Mouse (Mus musculus) hematopoietic multipotent progenitor cell, adult 10-12 weeks (in vitro differentiated cells): ENCODE measurements around the gene Cavin1. TPM values are rescaled to one million over a fixed set of nuclear protein-coding genes. Genes with fewer than 3 reads are reported as not detected.

Source experiments
- polyA plus RNA-seq: library from polyadenylated mRNA; stranded (reverse); fragments of >175 nt; gene quantifications from 2 replicates; pipeline ENCODE4 v1.2.3, GENCODE M21; 2012; ENCODE audit warnings: low replicate concordance

Gene Cavin1
- polyA plus RNA-seq, result 0.99 and 2.9 TPM in 2 replicates

GRCm38 (mm10) chr11:100970557-100970937 lies at the start of gene Cavin1:
TSS of gene Cavin1 (minus strand) at chr11:100970887.

GRCm38 (mm10) chr11:101009046-101009887 lies 38.6 kb upstream of the Cavin1 start, which contains the start of gene Atp6v0a1:
TSS of gene Atp6v0a1 (plus strand) at chr11:101009452.

GRCm38 (mm10) chr11:100939512-100940151 lies 31.1 kb downstream of the Cavin1 start, which contains the start of gene Stat3:
TSS of gene Stat3 (minus strand) at chr11:100939540.

Other genes starting within 250 kb of the Cavin1 start
- 333 and 444 TPM in 2 replicates for gene Rab5c, start 232.7 kb downstream of the Cavin1 start, polyA plus RNA-seq
- 1.9 and 2.0 TPM in 2 replicates for gene Kcnh4, start 210.9 kb downstream of the Cavin1 start, polyA plus RNA-seq
- not detected in 2 replicates for gene Hcrt, start 208.0 kb downstream of the Cavin1 start, polyA plus RNA-seq
- 10.9 and 12.2 TPM in 2 replicates for gene Ghdc, start 199.9 kb downstream of the Cavin1 start, polyA plus RNA-seq
- 50.6 and 56.2 TPM in 2 replicates for gene Stat5b, start 120.2 kb downstream of the Cavin1 start, polyA plus RNA-seq
- 23.5 and 32.6 TPM in 2 replicates for gene Stat5a, start 111.5 kb downstream of the Cavin1 start, polyA plus RNA-seq
- 79.6 and 120 TPM in 2 replicates for gene Stat3, start 31.3 kb downstream of the Cavin1 start, polyA plus RNA-seq
- 44.2 and 52.4 TPM in 2 replicates for gene Atp6v0a1, start 38.6 kb upstream of the Cavin1 start, polyA plus RNA-seq
- gene Naglu, start 99.1 kb upstream of the Cavin1 start, polyA plus RNA-seq, result 14.9 and 32.1 TPM in 2 replicates
- 2.1 and 2.3 TPM in 2 replicates for gene Hsd17b1, start 107.5 kb upstream of the Cavin1 start, polyA plus RNA-seq
- gene Coasy, start 111.7 kb upstream of the Cavin1 start, polyA plus RNA-seq, result 20.7 and 25.1 TPM in 2 replicates
- gene Mlx, start 116.4 kb upstream of the Cavin1 start, polyA plus RNA-seq, result 17.8 and 27.4 TPM in 2 replicates
- 4.1 and 8.0 TPM in 2 replicates for gene Psmc3ip, start 124.5 kb upstream of the Cavin1 start, polyA plus RNA-seq
- gene Retreg3, start 149.0 kb upstream of the Cavin1 start, polyA plus RNA-seq, result 20.0 and 29.0 TPM in 2 replicates
- 38.0 and 72.6 TPM in 2 replicates for gene Tubg1, start 149.1 kb upstream of the Cavin1 start, polyA plus RNA-seq
- gene Tubg2, start 185.0 kb upstream of the Cavin1 start, polyA plus RNA-seq, result 9.0 and 11.8 TPM in 2 replicates
- 0.79 and 2.3 TPM in 2 replicates for gene Cntnap1, start 199.6 kb upstream of the Cavin1 start, polyA plus RNA-seq
- gene Plekhh3, start 200.5 kb upstream of the Cavin1 start, polyA plus RNA-seq, result 4.4 and 26.2 TPM in 2 replicates
- gene Ccr10, start 204.6 kb upstream of the Cavin1 start, polyA plus RNA-seq, result 3.1 and 8.7 TPM in 2 replicates